Mouse (Mus musculus) heart, postnatal 25 days (tissue): ENCODE measurements around the gene Adra1d. TPM values are rescaled to one million over a fixed set of nuclear protein-coding genes. Genes with fewer than 3 reads are reported as not detected.
A peak's percentile ranks its signal among the peaks of the same experiment; 100 is the strongest.

ENCODE experiments used
- DNase-seq: peaks from one replicate; pipeline ENCODE4 v3.0.0; 2022; ENCODE audit warnings: low spot score
- intact Hi-C: fragments of 180-260 bp; cut with DNase I; formaldehyde crosslinking; loops from one replicate; pipeline ENCODE4 v1.15.1; 2025
- total RNA-seq, 2 experiments: library from RNA; stranded (reverse); gene quantifications; 2 replicates each; pipeline ENCODE4 v1.2.3; 2021

The Adra1d gene
- 1 to 10 TPM; 4.2 to 5.2 TPM for total RNA-seq

DNA sequence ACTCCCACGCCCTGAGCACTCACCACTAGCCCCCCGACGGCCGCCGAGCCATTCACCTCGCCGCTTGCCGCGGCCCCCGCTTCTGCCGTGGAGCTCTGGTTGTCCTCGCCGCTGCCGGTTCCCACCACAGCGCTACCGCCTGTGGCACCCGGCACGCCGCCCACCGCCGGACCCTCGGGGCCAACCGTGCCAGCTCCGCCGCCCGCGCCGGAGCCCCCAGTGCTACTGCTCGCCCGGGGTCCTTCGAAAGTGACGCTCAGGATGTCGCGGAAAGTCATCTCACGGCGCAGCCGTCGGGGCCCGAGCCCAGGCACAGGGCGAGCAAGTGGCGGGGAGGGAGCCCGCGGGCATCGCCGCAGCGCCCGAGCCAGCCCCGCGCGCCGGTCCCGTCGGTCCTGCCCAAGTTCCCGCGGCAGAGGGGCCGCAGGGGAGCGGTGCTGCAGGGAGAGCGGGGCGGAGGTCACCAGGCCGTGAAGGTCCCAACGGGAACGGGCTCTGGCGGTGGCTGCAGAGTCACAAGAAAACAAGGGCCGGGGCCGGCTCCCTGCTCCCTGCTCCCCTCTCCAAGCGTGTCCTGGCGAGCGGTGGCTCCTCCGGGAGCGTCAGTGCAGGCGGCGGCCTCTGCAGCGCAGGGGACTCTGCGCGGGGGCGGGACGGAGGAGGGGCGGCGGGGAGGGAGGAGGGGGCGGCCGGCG is at the start of gene Adra1d:
Gene Adra1d, minus strand, starts transcription at position 393 of the 695 bp plus-strand sequence.
- intact Hi-C loops, result loop anchor here (1.0 to 5.0 kb wide), 3 partner anchors 209 to 390 kb away; partner anchors contain the start of gene Prnd
- no peak for DNase-seq

DNA sequence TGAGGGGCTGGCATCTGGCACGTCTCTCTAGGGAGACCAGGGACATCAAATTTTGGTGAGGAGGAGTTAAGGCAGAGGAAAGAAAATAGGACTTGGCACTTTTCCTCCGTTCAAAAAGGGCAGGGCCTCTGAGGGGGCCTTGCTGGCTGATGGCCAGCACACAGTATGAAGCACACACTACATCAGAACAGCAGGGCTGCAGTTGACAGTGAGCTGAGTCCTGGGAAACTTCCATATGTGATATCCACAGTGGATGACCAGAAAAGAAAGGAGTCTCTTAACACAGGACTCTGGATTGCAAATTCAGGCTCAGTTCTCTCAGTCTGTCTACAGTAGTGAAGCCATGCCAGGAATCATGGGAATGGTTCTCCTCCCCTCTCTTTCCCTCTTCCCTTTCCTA is 39.8 kb upstream of the Adra1d start:
- no peak for DNase-seq
- intact Hi-C loops, result no loop called here

- intact Hi-C loops, result no loop called here
- no peak for DNase-seq
Measured at GRCm38 (mm10) chr2:131594871-131595270, 32.8 kb upstream of the Adra1d start.

DNA sequence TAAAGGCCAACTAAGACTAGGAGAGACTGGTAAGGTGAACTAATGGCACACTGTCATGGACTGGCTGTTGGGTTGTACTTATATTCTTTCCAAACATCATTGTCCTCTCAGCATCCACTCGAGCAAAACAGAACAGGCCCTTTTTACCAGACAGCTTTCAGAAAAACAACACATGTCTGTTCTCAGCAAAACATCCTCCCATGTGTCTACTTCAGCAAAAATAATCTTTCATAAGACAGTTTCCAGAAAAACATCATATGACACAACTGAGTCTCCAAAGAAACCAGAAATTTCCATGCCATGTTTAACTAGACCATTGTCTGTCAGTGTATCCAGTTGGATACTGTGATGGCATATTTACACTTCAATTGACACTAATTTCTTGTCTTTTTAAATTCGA is 25.4 kb upstream of the Adra1d start:
- no peak for DNase-seq
- intact Hi-C loops, result no loop called here

GRCm38 (mm10) chr2:131581506-131581905 is 19.4 kb upstream of the Adra1d start:
- intact Hi-C loops, result no loop called here
- DNase-seq, result no peak

DNA sequence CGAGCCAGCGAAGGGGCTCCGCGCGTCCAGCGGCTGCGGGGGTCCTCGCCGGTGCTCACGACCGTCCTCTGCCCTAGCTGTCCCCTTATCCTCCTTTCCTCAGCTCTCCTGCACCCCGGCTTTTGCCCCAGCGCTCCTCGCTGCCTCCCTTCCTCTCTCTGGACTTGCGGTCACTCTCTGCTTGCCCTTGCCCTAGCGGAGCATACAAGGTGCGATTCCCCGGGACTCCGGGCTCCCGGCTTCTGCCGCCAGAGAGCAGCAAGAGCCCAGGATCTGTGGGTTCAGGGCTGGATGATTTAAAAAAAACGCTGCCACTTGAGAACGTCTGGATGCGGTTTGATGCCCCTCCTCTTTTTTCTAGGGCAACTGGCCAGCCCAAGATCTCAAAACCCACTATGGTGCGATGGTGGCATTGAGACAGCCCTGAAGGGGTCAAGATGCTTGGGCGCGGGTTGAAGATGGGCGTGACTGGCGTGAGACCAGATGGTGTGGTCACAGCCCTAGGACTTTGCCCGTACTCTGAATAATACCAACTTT is 571 bp upstream of the Adra1d start:
- DNase-seq, result peak; percentile 47
- intact Hi-C loops, result loop anchor here (1.0 to 5.0 kb wide), 3 partner anchors 209 to 390 kb away; partner anchors contain the start of gene Prnd

GRCm38 (mm10) chr2:131561344-131561870 is 676 bp downstream of the Adra1d start:
- DNase-seq, result no peak
- intact Hi-C loops, result loop anchor here (5.0 kb wide), 2 partner anchors 251 to 391 kb away; partner anchors contain the start of gene Prnd

- intact Hi-C loops, result loop anchor here (5.0 kb wide), 2 partner anchors 252 to 392 kb away; partner anchors contain the start of gene Prnd
- DNase-seq, result no peak
Measured at GRCm38 (mm10) chr2:131560205-131560919, 1.7 kb downstream of the Adra1d start.

- intact Hi-C loops, result no loop called here
- DNase-seq, result no peak
Measured at GRCm38 (mm10) chr2:131557896-131558295, 4.2 kb downstream of the Adra1d start.

DNA sequence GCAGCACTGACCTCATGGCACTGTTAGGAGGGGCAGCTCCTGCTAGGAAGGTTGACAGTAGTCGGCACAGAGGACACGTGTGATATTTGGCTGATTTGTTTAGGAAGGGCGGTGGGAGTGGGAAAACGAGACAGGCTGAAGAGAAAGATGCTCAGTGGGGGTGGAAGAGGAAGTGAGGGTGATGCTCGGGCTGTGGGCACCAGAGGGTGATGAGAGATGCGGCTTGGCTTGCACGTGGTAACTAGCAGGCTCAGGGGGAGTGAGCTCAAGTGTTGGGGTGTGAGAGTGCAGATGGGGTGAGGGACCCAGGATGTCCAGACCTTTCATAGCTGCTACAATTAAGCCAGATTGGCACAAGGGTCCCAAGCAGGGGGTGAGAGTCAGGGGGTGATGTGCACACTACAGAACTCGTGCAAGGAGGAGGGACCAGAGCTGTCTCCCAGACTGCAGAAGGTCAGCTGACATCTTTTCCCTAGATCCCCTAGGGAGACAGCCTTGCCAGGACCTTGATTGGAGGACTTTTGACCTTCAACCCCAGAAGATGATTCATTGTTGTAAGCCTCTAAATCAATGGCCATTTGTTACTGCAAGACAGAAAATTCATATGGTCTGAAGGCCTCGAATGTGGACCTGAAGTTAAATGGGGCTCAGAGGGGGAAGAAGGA is 9.2 kb downstream of the Adra1d start:
- intact Hi-C loops, result no loop called here
- DNase-seq, result no peak

DNA sequence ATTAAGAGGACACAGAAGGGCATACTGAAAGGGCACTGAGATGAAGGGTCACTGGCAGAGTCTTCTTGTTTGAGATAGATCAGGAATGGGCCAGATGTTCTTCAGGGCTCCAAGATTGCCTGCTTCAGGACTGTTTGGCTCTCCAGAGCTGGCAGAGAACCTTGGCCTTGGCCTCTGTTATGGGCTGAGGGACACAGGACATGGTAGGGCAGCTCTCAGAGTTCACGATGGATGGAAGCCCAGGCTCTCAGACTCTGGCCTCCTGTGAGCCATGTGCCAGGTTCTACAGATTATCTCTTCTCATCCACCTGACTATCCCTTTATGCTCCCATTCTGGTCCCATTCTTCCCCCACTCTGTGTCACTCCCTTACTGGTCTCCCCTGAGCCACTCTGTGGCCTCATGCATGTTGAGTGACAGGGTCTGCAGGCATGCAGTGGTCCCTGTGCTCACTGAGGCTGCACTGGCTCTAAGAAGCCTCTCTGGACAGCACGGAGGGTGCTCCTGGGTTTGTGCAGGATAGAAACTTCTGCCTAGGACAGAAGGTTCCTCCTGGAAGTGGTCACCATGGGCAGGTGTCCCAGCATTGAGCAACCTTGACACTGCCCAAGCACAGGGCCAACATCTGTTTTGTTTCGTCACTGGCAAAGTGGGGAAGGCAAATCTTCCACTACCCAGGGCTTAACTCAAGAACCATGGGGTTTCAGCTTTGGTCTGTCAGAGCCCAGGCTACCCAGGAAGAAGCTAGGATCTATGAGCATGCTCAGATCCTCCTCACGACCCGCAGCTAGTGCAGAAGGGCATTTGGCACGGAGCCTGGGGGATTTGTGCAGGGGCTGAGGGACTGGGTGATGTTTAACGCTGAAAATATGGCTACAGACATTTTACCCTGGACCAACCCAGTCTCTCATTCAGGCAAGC is 10.1 kb downstream of the Adra1d start:
- intact Hi-C loops, result no loop called here
- DNase-seq, result no peak

- intact Hi-C loops, result no loop called here
- DNase-seq, result no peak
Measured at GRCm38 (mm10) chr2:131550906-131551305, 11.2 kb downstream of the Adra1d start.

DNA sequence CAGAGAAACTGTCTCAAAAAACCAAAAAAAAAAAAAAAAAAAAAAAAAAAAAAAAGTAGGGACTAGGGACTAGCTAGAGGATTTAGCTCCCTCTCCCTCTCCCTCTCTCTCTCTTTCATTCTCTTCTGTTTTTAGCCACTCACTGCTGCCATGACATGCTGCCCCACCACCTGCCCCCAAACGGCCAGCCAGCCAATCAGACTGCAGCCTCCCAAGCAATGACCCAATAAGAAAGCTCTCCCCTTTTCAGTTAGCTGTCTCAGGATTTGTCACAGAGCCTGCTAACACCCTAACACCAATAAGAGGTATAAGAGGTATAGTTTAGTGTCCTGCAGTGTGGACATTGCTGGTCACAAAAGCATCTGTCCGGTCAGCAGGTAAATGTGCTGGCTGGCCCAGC is 11.6 kb downstream of the Adra1d start:
- no peak for DNase-seq
- intact Hi-C loops, result no loop called here

DNA sequence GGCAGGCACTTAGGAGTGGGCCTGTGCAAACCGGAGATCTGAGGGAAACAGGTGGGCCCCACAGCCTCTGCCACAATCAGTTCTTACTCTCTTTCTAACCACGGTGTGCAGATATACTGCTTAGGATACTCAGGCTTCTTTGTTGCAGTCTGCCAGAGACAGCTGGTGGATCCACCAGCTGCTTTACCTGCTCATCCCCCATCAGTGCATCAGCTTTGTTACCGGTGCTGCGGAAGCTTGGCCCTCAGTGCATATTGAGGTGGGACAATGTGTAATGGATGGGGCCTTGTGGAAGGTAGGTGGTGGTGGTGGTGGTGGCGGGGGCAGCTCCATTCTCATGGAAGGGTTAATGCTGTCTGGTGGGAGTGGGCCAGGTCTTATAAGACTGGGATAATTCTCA is 13.0 kb downstream of the Adra1d start:
- no peak for DNase-seq
- intact Hi-C loops, result loop anchor here (5.0 to 10.0 kb wide), 3 partner anchors 123 to 396 kb away; no protein-coding TSS in a partner anchor

- intact Hi-C loops, result loop anchor here (5.0 to 10.0 kb wide), 3 partner anchors 124 to 396 kb away; no protein-coding TSS in a partner anchor
- DNase-seq, result no peak
Measured at GRCm38 (mm10) chr2:131548330-131548729, 13.8 kb downstream of the Adra1d start.

- intact Hi-C loops, result loop anchor here (5.0 to 10.0 kb wide), 3 partner anchors 125 to 398 kb away; no protein-coding TSS in a partner anchor
- DNase-seq, result no peak
Measured at GRCm38 (mm10) chr2:131546745-131547408, 15.2 kb downstream of the Adra1d start.

GRCm38 (mm10) chr2:131546308-131546700 is 15.8 kb downstream of the Adra1d start:
- intact Hi-C loops, result loop anchor here (5.0 to 10.0 kb wide), 3 partner anchors 126 to 398 kb away; no protein-coding TSS in a partner anchor
- no peak for DNase-seq
